Mouse (Mus musculus) CH12.LX (cell line): ENCODE data around the gene Pawr. TPM values are rescaled to one million over a fixed set of nuclear protein-coding genes. Genes with fewer than 3 reads are reported as not detected.

Experiments
- DNase-seq: peaks from one replicate; pipeline ENCODE4 v3.0.0-alpha.2; 2013; ENCODE audit errors: extremely low read depth
- H3K27ac ChIP-seq: 2 replicates; pipeline ENCODE4 v1.5.1; 2012; ENCODE audit warnings: low read depth, mild to moderate bottlenecking, control low read depth, moderate library complexity; ENCODE audit not compliant: insufficient read depth
- H3K27me3 ChIP-seq: replicated peaks from 2 replicates; pipeline ENCODE3; 2012; ENCODE audit warnings: inconsistent platforms
- H3K36me3 ChIP-seq, 2 experiments: replicated peaks in 1 of 2; 2 replicates each; pipeline versions ENCODE3 to v1.6.1; 2012; ENCODE audit warnings: inconsistent platforms in 1 of 2, low read length in 1 of 2, mild to moderate bottlenecking in 1 of 2, mixed read lengths in 1 of 2, moderate library complexity in 1 of 2; ENCODE audit not compliant: control insufficient read depth in 1 of 2, insufficient read depth in 1 of 2
- H3K4me1 ChIP-seq, 2 experiments: 2 replicates each; pipeline ENCODE4 v1.6.1; 2012; ENCODE audit warnings: inconsistent platforms in 1 of 2, moderate library complexity in 1 of 2; ENCODE audit not compliant: insufficient read depth in 2 of 2, control insufficient read depth in 1 of 2
- H3K4me2 ChIP-seq: 2 replicates; pipeline ENCODE4 v1.6.1; 2012; ENCODE audit warnings: low read depth, mild to moderate bottlenecking, control low read depth; ENCODE audit not compliant: poor library complexity, insufficient read depth, severe bottlenecking
- H3K4me3 ChIP-seq, 3 experiments: fragments of 150-350 bp in 1 of 3; sonication (generic) in 1 of 3; replicated peaks in 1 of 3; 2 replicates each; pipeline versions ENCODE3 to v1.5.1; 2011 to 2012; ENCODE audit warnings: low read depth in 2 of 3, low read length in 2 of 3, mild to moderate bottlenecking in 2 of 3, moderate library complexity in 2 of 3, control low read depth in 1 of 3, improper control_type of control experiment in 1 of 3, inconsistent platforms in 1 of 3, mixed read lengths in 1 of 3; ENCODE audit not compliant: poor library complexity in 1 of 3
- H3K79me2 ChIP-seq: replicated peaks from 2 replicates; pipeline ENCODE4 v1.6.1; 2012; ENCODE audit warnings: mild to moderate bottlenecking, moderate library complexity; ENCODE audit not compliant: control insufficient read depth, poor library complexity, insufficient read depth, severe bottlenecking; ENCODE audit errors: extremely low read depth
- H3K9ac ChIP-seq: 2 replicates; pipeline ENCODE4 v1.6.1; 2012; ENCODE audit warnings: low read depth, mild to moderate bottlenecking, control low read depth, moderate library complexity; ENCODE audit not compliant: insufficient read depth
- H3K9me3 ChIP-seq: replicated peaks from 2 replicates; pipeline ENCODE3; 2012; ENCODE audit warnings: low read length, inconsistent platforms, mixed read lengths
- BHLHE40 ChIP-seq: IDR thresholded peaks from 2 replicates; pipeline ENCODE4 v1.6.1; 2011; ENCODE audit warnings: mild to moderate bottlenecking, low read depth, low read length, improper control_type of control experiment
- CHD1 ChIP-seq: IDR thresholded peaks from 2 replicates; pipeline ENCODE4 v1.6.1; 2012; ENCODE audit warnings: low read depth, low read length, improper control_type of control experiment, inconsistent platforms
- CHD2 ChIP-seq: IDR thresholded peaks from 2 replicates; pipeline ENCODE4 v1.6.1; 2011; ENCODE audit warnings: low read length, improper control_type of control experiment
- E2F4 ChIP-seq: IDR thresholded peaks from 2 replicates; pipeline ENCODE4 v1.6.1; 2011; ENCODE audit warnings: low read depth, low read length, improper control_type of control experiment; ENCODE audit not compliant: insufficient replicate concordance
- ETS1 ChIP-seq: conservative IDR thresholded peaks from 2 replicates; pipeline ENCODE4 v1.6.1; 2012; ENCODE audit warnings: low read depth, mild to moderate bottlenecking, inconsistent platforms, low read length, improper control_type of control experiment, moderate library complexity
- KAT2A ChIP-seq: IDR thresholded peaks from 2 replicates; pipeline ENCODE4 v1.6.1; 2012; ENCODE audit warnings: low read length, improper control_type of control experiment, inconsistent platforms; ENCODE audit not compliant: insufficient replicate concordance
- MAX ChIP-seq: IDR thresholded peaks from 2 replicates; pipeline ENCODE4 v1.6.1; 2011; ENCODE audit warnings: low read length, improper control_type of control experiment
- MXI1 ChIP-seq: IDR thresholded peaks from 2 replicates; pipeline ENCODE4 v1.6.1; 2011; ENCODE audit warnings: mild to moderate bottlenecking, low read depth, low read length, improper control_type of control experiment
- MYC ChIP-seq: IDR thresholded peaks from 2 replicates; pipeline ENCODE4 v1.6.1; 2011; ENCODE audit warnings: low read depth, mild to moderate bottlenecking, improper control_type of control experiment, low read length
- NELFE ChIP-seq: IDR thresholded peaks from 2 replicates; pipeline ENCODE4 v1.6.1; 2011; ENCODE audit warnings: low read depth, low read length, improper control_type of control experiment
- POLR2A ChIP-seq: IDR thresholded peaks from 2 replicates; pipeline ENCODE4 v1.6.1; 2011; ENCODE audit warnings: low read depth, mild to moderate bottlenecking, improper control_type of control experiment, low read length
- RCOR1 ChIP-seq: conservative IDR thresholded peaks from 2 replicates; pipeline ENCODE4 v1.6.1; 2012; ENCODE audit warnings: low read depth, mild to moderate bottlenecking, inconsistent platforms, low read length, improper control_type of control experiment
- TBP ChIP-seq: conservative IDR thresholded peaks from 2 replicates; pipeline ENCODE4 v1.6.1; 2011; ENCODE audit warnings: low read depth, low read length, improper control_type of control experiment
- TCF12 ChIP-seq: IDR thresholded peaks from 2 replicates; pipeline ENCODE4 v1.6.1; 2014; ENCODE audit warnings: low read depth, mild to moderate bottlenecking, inconsistent platforms, low read length, improper control_type of control experiment
- USF1 ChIP-seq: IDR thresholded peaks from 2 replicates; pipeline ENCODE4 v1.6.1; 2014; ENCODE audit warnings: low read depth, mild to moderate bottlenecking, inconsistent platforms, low read length, improper control_type of control experiment
- ZKSCAN1 ChIP-seq: IDR thresholded peaks from 2 replicates; pipeline ENCODE4 v1.6.1; 2012; ENCODE audit warnings: low read depth, inconsistent platforms, low read length, improper control_type of control experiment, borderline replicate concordance
- ZNF384 ChIP-seq: IDR thresholded peaks from 2 replicates; pipeline ENCODE4 v1.6.1; 2012; ENCODE audit warnings: low read depth, low read length, improper control_type of control experiment, inconsistent platforms
- dilution Hi-C: fragments of 300-500 bp; cut with MboI; formaldehyde crosslinking; loops from 2 replicates; pipeline ENCODE4 v1.14.3; 2020; ENCODE audit warnings: low sequenced_read_pairs; ENCODE audit not compliant: extremely low pct_unique_long_range_greater_than_20kb, extremely low pct_ligation_motif_present
- in situ Hi-C: fragments of 300-500 bp; cut with MboI; formaldehyde crosslinking; loops from 3 replicates; pipeline ENCODE4 v1.14.3; 2019; ENCODE audit warnings: low sequenced_read_pairs, low pct_ligation_motif_present, low pct_unique_long_range_greater_than_20kb, mixed read lengths
- polyA plus RNA-seq: library from polyadenylated mRNA; unstranded; fragments of >175 nt; gene quantifications from 2 replicates; pipeline ENCODE4 v1.2.1, GENCODE M21; 2012; ENCODE audit warnings: low read depth; ENCODE audit not compliant: insufficient read length
- total RNA-seq, 2 experiments: library from RNA; depleted of rRNA; stranded (reverse); fragments of 300-350 nt in 1 of 2; fragments of >200 nt in 1 of 2; gene quantifications; 2 replicates each; pipeline ENCODE4 v1.2.3; 2012 to 2014

Gene Pawr
- total and polyA plus RNA-seq, 3 experiments: not detected

- no peaks in the 10 kb centered on the region for H3K36me3 ChIP-seq
- no peak overlapping the region for H3K9ac ChIP-seq
- dilution Hi-C loops (no loop called here), in situ Hi-C loops (loop anchor here (5.0 to 25.0 kb wide), 3 partner anchors 139 to 361 kb away; no protein-coding TSS in a partner anchor)
- DNase-seq: no peak
- no peak overlapping the region for H3K4me2 ChIP-seq
- H3K79me2 ChIP-seq: no peaks in the 10 kb centered on the region
- H3K27ac ChIP-seq: no peak overlapping the region
- no peak overlapping the region for H3K4me3 ChIP-seq
- no peaks in the 10 kb centered on the region for H3K9me3 ChIP-seq
- TF ChIP-seq E2F4: no peak
- TF ChIP-seq MXI1: no peak
- TF ChIP-seq CHD2: no peak
- TF ChIP-seq ZNF384: no peak
- no peak for TF ChIP-seq RCOR1
- TF ChIP-seq ZKSCAN1: no peak
- TF ChIP-seq CHD1: no peak
- TF ChIP-seq MYC: no peak
- TF ChIP-seq TCF12: no peak
- TF ChIP-seq USF1: no peak
- TF ChIP-seq MAX: no peak
- no peak for TF ChIP-seq BHLHE40
- H3K4me1 ChIP-seq: no peaks in the 10 kb centered on the region
- H3K27me3 ChIP-seq: no peaks in the 10 kb centered on the region
Measured at GRCm38 (mm10) chr10:108298261-108298660, 33.7 kb upstream of the Pawr start.

DNA sequence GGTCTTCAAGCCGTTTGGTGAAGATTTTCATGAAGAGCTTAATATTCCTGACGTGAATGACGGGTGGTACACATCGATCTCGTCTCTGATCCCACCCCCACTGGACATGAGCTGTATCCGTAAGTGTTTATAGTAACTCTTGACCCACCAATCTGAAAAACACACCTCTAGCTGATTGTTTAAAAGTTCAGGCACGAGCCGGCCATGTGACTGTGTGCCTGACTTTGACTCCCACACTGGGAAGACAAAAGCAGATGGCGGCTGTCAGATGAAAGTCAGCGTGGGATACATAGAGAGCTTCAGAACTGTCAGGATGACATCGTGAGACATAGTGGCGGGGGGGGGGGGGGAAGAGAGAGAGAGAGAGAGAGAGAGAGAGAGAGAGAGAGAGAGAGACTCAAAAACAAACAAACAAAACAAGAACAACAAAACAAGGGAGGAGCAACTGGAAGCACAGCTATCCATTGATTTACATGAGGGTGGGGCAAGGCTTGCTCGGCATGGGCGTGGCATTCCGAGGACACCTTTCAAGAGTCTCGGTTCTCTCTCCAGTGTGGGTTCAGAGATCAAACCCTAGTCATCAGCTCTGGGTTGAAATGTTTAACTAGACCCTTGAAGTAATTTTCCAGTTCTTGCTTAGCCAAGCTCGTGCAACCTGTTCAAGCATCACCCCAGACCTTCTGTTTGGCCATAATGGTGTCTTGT is 32.9 kb upstream of the Pawr start:
- no peak overlapping the region for H3K27ac ChIP-seq
- in situ Hi-C loops: loop anchor here (5.0 to 25.0 kb wide), 3 partner anchors 138 to 362 kb away; no protein-coding TSS in a partner anchor
- H3K9ac ChIP-seq: no peak overlapping the region
- dilution Hi-C loops: no loop called here
- no peaks in the 10 kb centered on the region for H3K4me1 ChIP-seq
- H3K4me2 ChIP-seq: no peak overlapping the region
- DNase-seq: no peak
- TF ChIP-seq ZKSCAN1 (no peak), ETS1 (no peak), TBP (no peak), NELFE (no peak), CHD1 (no peak), KAT2A (no peak), POLR2A (no peak)
- no peak overlapping the region for H3K4me3 ChIP-seq
- H3K27me3 ChIP-seq: no peaks in the 10 kb centered on the region
- no peaks in the 10 kb centered on the region for H3K9me3 ChIP-seq
- H3K36me3 ChIP-seq: no peaks in the 10 kb centered on the region
- no peaks in the 10 kb centered on the region for H3K79me2 ChIP-seq
